Mouse (Mus musculus): ENCODE results near the gene Fam221b.
A peak's percentile ranks its signal among the peaks of the same experiment; 100 is the strongest.

Fam221b gene

DNA sequence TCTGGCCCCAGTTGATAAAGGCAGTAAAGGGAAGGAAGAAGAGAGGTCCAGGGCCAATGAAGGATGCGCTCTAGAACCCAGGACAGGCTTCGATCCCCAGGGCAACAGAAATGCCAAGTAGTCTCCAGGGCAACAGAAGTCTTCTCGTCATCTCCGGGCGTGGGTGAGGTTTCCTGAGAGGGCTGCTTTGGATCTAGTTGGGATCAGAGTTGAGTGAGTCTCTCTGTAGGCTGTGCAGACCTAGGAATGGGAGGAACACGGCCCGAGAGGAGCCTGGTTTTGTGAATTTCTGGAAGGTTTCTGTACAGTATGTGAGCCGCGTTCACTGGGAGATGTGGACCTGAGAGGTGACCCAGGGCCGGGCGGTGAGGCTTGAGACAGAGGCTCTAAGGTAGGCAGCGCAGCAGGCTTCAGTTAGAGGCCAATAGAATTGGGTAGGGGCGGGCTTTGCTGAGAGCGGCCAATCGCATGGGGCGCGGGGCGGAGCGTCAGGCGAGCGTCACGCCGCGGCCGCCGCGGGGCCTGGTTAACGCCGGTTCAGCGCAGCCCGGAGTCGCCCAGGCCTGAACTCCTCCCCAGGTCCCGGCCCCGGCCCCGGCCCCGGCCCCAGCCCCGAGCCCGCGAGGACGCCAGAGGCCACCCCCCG is at the start of gene Fam221b, which contains the start of gene Tmem8b:
Gene Fam221b, minus strand, starts transcription at position 364 of the 646 bp plus-strand sequence.
Gene Tmem8b, plus strand, starts transcription at position 190 of the 646 bp plus-strand sequence.
- peak; percentile 93 for DNase-seq

DNA sequence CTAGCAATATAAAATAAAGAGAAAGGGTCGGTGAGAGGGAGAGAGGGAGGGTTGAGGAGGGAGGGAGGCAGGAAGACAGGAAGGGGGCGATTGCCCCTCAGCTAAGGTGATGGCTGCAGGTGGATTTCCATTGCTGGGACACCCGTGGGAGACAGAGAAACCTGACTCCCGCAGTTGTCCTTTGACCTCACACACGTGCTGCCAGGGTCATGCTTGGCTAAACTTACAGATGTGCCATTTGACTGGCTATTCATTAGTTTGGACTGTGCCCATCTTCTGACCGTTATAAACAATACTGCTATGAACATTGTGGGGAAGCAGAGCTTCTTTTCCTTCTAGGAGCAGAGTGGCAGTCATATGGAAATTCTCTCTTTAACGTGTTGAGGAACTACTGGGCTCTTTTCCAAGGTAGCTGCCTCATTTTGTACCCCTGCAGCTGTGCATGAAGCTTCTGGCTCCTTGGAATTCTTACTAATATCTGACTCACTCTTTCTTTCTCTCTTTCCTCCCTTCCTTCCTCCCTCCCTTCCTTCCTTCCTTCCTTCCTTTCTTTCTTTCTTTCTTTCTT is 44.8 kb upstream of the Fam221b start:
- DNase-seq, result no peak

DNA sequence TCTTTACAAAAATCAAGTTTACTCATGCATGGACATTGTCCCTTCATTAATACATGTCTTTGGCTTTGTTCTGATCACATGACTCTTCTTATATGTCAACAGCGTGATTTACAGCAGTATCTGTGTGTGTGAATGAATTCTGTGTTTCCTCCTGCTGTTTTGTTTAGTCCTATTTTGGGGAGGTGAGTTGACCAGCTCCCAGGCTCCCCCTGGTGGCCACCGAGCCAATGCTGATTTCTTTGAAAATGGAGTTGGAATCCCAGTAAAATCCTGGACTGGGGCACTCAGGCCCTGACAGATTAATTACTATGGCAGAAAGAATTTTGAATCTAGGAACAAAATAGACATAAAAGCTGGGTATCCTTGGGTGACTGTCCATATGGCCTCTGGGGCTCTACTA is 42.9 kb upstream of the Fam221b start:
- DNase-seq, result peak; percentile 85

DNA sequence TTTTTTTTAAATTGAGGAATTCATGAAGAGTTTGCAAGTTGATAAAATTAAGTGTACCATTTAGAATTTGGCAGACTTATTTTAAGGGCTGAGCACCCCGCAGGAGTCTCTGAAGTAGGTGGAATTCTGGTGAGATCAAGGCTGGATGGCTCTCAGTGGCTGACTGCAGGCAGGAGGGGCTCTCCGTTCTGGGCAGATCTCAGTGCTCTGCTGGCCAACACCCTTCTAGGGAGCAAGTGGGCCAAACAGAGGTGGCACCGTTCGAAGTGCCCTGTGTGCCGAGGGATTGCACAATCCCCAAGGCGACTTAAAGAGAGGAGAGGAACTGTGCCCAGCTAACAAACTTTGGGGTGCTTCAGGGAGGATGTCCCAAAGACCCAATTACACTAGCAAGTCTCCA is 40.9 kb upstream of the Fam221b start, which contains the start of gene Olfr71:
Gene Olfr71, minus strand, starts transcription at position 387 of the 400 bp plus-strand sequence.
- DNase-seq, result no peak

DNA sequence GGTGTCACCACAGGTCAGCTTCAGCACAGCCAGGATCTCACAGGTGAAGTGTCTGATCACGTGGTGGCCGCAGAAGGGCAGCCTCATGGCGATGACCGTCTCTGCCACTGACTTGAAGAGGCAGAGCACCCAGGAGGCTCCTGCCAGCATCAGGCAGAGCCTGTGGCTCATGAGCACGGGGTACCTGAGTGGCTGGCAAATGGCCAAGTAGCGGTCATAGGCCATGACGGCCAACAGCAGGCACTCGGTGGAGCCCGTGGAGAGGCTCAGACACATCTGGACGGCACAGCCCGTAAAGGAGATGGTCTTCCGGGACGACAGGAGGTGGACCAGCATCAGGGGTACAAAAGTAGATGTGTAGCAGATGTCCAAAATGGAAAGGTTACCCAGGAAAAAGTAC is 37.0 kb upstream of the Fam221b start:
- DNase-seq, result no peak

DNA sequence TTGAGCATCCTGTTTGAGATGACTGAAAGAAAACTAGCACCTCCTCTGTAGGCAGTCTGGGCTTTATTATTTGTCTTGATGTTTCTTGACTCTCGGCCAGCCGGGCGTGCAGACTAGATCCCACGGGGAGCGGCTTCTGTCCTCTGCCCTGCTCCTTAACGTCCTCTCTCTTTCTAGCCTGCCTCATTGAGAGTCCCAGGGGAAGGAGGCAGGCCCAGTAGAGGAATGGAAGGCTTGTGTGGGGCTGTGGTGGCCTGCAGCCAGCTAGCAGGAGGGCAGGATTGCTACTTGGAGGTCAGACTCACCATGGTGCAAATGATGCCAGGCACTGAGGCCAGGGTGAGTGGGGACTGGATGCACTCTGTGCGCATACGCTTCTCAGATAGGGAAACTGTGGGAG is 34.9 kb upstream of the Fam221b start:
- no peak for DNase-seq

DNA sequence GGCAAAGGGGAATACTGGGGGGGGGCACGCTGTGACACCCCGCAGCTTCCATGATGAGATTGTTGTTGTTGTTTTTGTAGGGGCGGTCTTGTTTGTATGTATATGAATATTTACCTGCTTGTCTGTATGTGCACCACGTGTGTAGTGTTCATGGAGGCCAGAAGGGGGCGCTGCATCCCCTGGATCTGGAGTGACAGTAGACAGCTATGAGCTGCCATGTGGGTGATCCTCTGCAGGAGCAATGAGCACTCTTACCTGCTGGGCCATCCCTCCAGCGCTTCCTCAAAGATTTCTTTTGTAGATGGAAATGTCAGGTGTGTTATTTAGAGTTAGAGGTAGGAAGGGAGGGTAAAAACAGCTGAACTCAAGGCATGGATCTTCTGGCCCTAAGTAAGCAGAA is 34.5 kb upstream of the Fam221b start:
- no peak for DNase-seq

DNA sequence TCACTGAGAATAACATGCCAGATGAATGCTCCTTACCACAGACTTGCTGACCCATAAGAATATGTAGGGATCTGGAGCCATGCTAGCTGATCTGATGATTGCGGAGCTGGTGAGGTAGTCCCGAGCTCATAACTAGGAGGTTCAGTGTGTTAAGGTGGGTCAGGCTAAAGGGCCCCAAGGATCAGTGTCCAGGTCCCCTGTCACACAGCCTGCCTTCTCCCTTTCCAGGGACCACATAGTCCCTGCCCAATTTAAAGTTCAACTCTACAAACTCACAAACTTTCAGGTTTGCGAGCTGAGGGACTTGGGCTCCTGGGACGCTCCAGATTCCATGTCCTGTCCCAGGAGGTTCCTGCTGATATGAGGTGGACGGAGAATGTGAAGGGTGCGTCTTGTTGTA is 31.8 kb upstream of the Fam221b start, which contains the start of gene Olfr70:
Gene Olfr70, minus strand, starts transcription at position 101 of the 400 bp plus-strand sequence.
- DNase-seq, result no peak

DNA sequence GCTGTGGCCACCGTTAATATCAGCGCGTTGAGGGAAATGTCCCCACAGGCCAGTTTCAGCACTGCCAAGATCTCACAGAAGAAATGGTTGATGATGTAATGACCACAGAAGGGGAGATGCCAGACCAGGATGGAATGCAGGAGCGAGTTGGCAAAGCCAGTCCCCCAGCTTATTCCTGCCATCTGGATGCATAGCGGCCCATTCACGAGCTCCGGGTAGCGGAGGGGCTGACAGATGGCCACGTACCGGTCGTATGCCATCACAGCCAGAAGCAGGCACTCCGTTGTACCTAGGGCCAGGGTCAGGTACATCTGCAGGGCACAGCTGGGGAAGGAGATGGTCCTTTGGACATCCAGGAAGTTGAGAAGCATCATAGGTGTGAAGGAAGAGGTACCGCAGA is 27.6 kb upstream of the Fam221b start:
- DNase-seq, result peak; percentile 66

DNA sequence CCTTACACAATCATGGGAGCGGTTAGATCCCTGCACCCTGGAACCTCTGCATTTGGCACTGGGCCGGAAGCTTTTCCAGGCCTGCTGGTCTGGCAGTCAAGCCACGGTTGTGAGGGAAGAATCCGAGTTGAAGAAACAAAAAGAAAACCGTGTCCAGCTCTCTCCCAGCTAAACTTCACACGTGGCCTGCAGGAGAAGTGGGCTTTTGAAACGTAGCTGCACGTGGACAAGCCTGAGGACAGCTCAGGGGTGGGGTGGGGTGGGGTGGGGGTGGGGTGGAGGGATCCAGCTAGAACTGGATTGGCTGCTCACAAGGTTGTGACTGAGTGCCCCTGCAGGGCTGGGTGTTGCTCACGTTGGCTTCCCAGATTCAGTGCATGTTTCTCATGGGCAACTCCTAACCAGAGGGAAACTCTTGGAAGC is 26.3 kb upstream of the Fam221b start:
- no peak for DNase-seq

DNA sequence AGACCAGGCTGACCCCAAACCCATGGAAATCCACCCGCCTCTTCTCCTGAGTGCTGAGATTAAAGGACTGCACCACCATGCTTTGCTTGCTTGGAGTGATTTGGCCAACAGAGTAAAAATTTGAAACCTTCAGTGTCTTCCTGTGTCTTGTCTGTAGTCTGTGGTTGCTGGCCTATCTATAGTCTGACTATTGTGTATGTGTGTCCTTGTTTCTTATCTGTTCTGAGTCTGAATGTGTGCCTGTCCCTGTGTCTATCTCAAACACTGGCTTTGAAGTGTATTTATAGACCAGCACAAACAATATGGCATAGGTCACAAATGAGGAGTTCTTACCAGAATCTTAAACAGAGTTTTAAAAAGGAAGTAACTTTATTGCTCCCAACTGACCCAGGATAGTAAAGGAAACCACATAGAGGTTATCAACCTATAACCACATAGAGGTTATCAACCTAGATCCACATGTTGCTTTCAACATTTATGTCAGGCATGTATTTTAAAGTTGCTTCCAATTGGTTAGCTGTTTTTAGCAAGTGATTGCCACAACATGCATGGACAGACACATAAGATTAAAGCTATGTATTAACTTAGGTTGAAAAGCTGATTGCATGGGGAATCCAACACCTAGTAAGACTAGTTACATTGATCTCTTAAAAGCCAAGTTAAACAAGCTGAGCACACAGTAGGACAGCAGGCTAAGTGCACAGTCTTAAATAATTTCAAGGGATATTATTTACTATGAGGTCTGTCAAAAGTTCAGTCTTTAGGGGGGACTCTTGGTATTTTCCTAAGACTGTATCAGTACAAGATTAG is 25.7 kb upstream of the Fam221b start:
- DNase-seq, result no peak

DNA sequence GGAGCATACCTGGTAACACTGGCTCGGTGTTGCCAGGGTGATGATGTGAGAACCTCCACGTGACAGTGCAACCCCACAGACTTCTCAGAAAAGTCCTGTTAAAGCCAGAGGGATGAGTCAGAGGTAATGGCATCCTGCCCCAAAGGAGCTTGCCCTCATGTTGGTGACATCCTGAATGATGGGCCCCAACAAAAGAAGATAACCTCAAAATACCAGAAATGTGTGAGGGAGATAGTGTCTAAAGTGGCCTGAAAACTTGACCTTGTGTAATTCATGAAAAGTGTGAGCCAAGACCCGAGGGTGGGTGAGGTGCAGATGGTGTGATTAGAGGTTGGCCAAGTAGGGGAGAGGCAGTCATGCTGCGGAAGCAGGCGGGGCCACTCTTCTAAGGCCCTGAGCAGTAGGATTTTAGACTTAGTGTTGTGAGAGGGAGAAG is 24.9 kb upstream of the Fam221b start:
- no peak for DNase-seq

DNA sequence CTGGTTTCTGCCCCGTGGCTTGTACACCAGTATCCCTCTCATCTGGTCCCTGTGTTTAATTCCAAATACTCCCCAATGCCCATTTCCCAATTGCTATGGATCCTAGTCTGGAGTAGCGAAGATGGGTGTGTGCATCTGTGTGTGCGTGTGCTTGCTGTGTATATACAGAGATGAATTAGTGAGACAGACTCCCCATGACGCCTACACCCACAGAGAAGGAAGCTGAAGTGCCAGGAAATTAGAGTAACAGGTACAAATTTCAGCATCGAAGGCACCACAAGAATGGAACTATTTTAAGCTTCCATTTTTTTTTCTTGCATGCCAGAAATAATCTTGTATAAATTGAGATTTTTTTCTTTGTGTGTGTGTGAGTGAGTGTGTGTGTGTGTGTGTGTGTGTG is 22.1 kb upstream of the Fam221b start:
- DNase-seq, result no peak

DNA sequence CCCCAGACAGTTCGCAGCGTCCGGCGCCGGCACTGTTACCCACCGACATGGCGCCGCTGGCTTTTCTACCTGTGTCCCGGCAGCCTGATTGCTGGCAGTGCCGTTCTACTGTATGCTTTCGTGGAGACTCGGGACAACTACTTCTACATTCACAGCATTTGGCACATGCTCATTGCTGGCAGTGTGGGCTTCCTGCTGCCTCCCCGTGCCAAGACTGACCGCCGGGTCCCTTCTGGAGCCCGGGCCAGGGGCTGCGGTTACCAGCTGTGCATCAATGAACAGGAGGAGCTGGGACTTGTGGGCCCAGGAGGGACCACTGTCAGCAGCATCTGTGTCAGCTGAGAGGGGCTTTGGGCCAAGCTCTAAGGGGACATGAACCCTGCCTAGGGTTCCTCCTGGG is 21.1 kb upstream of the Fam221b start:
- no peak for DNase-seq

DNA sequence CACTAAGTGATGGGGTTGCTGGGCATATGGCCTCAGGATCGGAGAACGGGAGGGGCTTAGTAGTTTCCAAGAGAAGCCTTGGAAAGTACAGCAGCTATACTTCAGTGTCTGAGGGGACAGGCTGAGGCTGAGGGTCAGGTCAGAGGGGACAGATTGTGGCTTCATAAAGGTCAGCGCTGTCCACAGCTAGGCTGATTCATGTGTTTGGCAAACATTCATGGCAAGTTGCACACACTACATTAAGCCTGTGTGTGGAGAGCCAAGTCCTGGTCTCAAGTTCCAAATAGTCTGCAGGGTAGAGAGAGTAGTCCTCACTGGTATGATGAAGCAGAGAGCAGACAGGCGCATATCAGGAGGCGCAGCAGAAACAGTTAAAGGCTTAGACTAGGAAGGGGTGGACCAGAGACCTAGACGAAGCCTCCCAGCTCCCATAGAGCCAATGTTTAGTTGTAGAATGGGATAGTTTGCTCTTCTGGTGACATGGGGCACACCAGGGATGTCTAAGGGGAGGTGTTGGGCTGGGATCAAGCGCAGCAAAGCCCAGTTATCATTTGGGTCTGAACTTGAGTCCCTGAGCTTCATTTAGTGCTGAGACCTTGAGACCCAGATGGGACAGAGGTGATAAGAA is 10.6 kb upstream of the Fam221b start:
- no peak for DNase-seq

DNA sequence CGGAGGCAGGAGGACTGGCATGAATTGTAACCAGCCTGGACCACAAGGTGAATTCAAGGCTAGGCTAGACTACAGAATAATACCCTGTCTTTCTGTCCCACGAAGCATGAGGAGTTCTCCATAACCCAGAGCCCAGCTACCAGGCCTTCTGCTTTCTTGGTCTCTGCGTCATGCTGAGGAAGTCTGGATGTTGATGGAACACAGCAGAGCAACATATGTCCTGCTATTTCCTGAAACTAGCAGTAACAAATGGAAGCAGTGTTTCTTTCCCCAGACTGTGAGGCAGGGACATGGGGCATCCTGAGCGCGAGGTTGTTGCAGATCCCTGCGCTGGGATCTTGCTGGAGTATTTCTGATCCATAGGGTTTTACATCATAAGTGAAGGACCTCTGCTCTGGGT is 9.6 kb upstream of the Fam221b start:
- DNase-seq, result no peak

DNA sequence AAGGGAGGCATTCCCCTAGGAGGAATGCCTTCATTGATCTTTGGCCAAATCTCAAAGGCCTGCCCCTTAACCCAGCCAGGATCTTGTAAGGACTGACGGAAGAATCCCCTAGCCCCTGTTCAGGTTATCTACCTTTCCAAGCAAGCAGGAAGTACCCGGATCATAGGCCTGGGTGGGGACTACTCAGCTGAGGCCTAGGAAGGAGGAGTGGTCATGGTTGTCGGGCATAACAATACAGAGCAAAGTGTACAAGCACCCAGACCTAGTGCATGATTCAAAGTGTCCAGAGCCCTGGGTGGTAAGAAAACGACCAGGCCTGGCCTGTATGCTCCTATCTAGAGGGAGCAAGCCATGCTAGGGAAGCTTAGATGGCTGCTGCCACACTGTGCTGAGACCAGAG is 6.7 kb upstream of the Fam221b start:
- no peak for DNase-seq

DNA sequence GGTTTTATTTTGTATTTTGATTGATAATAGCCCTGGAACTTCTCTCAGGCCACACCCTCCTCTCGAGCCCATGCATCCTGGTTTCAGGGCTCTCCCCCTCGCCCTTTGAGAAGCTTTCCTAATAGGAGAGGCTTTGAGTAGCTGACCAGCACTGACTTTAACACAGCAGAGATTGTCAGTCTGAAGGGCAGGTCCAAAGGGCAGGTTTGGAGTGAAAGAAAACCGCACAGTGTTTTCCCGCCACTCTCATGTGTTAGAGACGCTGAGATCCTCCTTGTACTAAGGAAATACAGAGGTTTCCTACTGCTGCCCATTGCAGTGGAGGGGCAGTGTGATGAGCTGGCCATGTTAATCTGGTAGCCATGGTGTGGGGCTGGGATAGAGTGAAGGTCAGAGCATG is 6.0 kb upstream of the Fam221b start:
- no peak for DNase-seq

DNA sequence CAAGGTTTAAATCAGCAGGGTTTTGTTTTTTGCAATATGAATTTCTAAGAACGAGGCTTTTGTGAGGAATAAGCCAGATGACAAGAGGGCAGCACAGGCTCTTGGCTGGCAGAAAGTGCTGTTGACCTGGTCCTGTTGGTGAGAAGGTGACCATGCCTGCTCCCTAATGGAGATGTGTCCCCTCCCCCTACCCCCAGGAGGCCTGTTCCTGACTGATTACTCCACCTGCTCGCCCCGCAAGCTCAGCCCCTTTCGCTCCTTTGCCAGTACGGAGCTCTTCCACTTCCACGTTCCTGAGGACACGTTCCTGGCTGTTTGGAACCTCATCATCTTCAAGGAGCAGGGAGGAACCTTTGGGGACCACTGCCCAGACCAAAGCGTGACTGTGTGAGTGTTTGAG is 4.8 kb upstream of the Fam221b start:
- no peak for DNase-seq

DNA sequence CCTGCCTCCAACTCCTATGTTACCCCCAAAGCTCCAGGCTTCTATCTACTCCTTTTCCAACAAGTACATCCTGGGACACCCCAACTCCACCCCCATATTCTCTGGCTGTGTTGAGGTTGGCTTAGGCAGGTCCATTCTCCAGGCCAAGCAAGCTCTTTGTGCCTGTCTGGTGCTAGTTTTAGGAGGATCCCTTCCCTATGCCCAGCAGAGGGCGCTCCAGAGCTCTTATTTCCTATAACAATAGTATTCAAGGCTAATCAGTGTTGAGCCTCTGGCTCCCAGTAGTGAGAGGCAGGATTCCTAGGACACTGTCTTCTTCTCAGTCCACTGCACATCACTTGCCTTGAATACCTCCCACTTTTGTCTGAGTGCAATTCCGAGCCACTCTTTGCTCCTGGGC is 3.1 kb upstream of the Fam221b start:
- DNase-seq, result peak; percentile 93

DNA sequence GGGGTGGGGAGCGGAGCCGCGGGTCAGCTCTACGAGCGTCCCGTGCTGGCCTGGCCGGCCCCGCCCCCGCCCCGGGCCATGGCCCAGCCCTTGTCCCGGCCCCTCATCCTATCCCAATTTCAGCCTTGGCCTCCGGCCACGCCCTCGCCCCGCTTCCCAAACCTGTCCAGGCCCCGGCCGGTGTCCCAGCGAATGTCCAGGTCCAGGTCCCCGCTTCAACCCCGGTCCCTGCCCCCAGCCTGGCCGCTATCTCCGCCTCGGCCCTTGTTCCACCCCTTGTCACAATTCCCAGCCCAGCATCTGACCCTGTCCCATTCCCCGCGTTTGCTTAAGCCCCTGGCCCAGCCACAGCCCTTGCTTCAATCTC is 466 bp upstream of the Fam221b start:
- DNase-seq, result peak; percentile 81

DNA sequence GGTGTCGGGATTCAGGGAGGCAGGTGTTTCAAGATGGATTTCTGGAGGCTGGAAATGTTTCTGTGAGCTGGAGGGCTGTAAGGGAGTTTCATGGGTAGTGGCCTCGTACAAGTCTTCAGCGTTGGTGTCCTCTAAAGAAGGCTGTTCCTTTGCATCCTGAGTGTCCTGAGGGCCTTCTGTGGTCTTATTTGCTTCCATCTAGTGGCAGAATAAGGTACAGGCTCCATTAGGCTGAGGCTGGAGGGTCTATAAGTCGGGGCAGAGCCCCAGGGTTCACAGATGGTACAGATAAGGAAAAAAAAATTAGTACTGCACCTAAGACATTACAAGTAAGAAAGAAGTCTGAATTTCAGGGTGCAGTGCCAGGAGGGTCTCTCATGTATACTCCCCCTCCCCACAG is 2.5 kb downstream of the Fam221b start:
- peak; percentile 55 for DNase-seq

DNA sequence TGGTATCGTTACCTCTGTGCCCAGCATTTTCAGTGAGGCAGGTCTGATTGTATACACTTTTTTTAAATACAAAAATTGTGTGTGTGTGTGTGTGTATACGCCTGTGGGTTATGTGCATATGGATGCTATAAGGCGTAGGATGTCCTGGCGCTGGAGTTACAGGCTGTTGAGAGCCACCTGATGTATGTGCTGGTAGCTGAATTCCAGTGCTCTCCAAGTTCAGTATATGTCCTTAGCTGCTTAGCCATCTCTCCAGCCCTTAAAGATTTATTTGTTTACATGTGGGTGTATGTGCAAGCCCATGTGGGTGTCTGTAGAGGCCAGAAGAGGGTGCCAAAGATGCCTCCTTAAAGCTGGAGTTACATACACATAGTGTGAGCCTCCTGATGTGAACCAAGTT is 11.8 kb downstream of the Fam221b start:
- peak; percentile 67 for DNase-seq
